Mouse (Mus musculus) kidney, adult 11 months (tissue): Measurements from ENCODE around the gene Plod1.
"Not testable (repeated sequence)": the region's sequence is repeated elsewhere in the genome, so short reads cannot be mapped to it uniquely, and the experiment has no call there.

ENCODE experiments used
- DNase-seq: peaks from one replicate; pipeline ENCODE4 v3.0.0; 2022

Plod1 gene

GRCm38 (mm10) chr4:147888237-147888636 lies 48.3 kb downstream of the Plod1 start:
- DNase-seq: no peak

- DNase-seq: no peak
Observed at GRCm38 (mm10) chr4:147887277-147887676, 49.3 kb downstream of the Plod1 start.

DNA sequence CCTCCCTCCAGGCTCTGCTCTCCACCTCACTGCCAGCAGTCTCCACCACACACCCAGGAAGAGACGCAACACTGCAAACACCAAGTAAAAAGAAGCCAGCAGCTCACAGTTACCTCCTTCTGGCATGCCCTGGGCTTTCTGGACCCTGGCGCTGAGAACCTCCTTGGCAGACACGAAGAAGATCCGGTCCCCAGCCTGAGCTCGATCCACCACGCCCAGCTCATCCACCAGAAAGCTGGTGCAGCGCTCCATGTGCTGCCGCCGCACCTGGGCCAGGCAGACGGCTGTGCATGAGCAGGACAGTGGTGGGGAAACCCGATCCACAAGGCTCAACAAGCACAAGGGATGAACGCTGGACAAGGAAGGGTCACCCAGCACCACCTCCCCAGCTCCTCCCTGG lies 50.4 kb downstream of the Plod1 start:
- no peak for DNase-seq

DNA sequence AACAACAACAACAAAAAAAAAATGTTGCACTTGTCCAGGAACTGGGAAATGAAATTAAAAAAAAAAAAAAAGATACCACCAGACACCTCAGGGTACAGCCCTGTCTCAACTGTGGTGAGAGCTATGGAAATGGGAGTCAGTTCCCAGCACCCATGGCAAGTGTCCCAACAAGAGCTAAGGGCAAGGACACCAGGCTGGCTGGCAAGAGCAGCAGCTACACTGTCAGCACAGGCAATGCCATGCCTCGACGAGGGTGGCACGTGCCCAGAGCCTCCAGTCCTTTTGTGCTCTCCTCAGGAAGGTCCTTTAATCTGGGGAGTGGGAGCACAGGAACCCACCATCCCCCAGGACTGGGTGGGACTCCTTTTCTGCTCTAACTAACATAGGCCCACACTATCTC lies 52.4 kb downstream of the Plod1 start:
- DNase-seq: no peak

DNA sequence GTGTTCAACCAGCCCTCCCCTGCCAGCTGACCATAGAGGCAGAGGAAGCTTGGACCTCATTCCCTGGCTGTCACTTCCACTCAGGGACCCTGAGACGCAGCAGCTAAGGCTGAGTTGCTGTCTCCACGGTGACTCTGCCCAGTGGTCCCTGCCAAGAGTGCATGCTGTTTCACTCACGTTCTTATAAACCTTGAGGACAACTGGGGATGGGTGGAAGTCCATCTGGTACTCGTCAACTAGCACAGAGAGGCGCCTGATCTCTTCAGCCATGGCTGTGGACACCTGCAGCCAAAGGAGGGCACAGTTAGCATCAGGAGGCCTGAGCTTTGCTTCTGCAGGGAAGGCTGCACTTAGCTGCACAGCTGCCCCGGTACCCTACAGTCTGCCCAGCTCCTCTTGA lies 53.5 kb downstream of the Plod1 start:
- DNase-seq: no peak

- no peak for DNase-seq
Observed at GRCm38 (mm10) chr4:147881792-147882191, 54.8 kb downstream of the Plod1 start.

DNA sequence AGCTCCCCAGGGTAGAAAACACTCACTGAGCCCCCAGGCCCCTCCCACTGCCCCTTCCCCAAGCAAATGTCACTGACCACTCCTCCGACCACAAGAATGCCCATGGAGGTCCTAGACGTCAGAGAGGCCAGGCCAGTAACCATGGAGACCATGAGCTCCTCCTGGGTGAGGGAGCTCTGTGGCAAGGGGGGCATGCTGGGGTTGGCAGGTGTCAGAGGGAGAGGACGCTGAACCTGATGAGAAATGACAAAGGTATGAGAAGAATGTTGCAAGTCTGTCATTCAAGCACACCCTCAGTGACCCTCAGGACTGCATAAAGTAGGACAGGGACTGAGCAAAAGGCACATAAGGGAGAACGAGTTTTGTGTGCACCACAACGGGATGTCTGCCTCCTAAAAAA lies 56.7 kb downstream of the Plod1 start:
- no peak for DNase-seq

GRCm38 (mm10) chr4:147879456-147879855 lies 57.1 kb downstream of the Plod1 start:
- no peak for DNase-seq

- no peak for DNase-seq
Observed at GRCm38 (mm10) chr4:147878537-147878936, 58.0 kb downstream of the Plod1 start.

- no peak for DNase-seq
Observed at GRCm38 (mm10) chr4:147875852-147876575, 60.6 kb downstream of the Plod1 start.

DNA sequence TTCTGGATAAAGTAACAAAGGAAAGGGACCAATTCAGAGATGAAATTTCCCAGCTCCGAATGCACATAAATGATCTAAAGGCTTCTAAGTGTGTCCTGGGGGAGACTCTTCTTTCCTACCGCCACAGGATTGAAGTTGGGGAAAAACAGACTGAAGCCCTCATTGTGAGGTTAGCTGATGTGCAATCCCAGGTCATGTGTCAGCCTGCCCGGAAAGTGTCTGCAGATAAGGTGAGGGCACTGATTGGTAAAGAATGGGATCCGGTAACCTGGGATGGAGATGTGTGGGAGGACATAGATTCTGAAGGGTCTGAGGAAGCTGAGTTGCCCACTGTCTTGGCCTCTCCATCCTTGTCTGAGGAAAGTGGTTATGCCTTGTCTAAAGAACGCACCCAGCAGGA lies 67.3 kb downstream of the Plod1 start:
- DNase-seq: no peak

DNA sequence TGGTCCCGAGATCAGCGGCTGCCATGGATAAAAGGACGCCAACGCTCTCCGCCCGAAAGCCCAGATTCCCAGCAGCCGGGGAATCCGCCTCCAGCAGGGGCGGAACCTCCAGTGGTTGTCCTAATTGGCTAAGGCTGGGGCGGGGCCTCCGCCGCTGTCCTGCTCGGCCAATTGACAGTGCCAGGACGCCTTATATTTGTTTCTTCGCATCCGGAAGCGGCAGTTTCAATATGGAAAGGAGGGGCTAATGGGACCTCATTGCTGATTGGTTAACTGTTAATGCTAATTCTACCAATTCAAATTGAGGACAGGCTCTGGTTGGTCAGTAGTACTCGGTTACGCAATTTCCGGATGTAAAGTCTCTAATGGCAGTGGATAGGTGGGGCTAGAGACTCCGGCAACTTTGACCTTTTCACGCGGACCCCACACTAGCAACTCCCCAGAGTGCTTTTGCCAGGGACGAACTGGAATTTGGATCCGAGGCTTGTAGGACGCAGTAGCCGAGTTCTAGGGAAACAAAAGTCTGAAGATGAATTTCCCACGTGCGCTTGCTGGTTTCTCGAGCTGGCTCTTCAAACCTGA lies 68.0 kb downstream of the Plod1 start, which contains the start of the genes Miip and Fv1:
Gene Miip, minus strand, starts transcription at position 367 of the 582 bp plus-strand sequence.
Gene Fv1, plus strand, starts transcription at position 530 of the 582 bp plus-strand sequence.
- DNase-seq: peak; percentile 99

GRCm38 (mm10) chr4:147867563-147868449 lies 68.8 kb downstream of the Plod1 start:
- DNase-seq: no peak

- not testable (repeated sequence) for DNase-seq
Observed at GRCm38 (mm10) chr4:147866793-147867192, 69.8 kb downstream of the Plod1 start.

- no peak for DNase-seq
Observed at GRCm38 (mm10) chr4:147866056-147866455, 70.5 kb downstream of the Plod1 start.

- DNase-seq: no peak
Observed at GRCm38 (mm10) chr4:147865651-147866050, 70.9 kb downstream of the Plod1 start.

DNA sequence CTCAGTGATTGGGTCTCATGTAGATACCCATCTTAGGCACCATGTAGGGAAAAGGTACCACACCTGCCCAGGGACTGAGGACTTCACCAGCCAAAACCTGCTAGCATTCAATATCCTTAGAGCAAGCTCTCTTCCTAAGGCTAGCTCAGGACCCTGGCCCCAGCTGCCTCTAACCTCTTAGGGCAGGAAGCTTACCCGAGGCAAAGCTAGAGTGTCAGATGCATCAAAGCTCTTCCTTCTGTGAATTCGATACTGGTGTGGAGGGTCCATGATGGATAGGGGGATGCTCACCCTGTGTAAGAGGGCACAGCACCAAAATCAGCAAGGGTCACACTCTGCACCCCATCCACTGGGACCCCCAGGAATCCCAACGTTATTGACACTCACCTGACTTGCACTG lies 74.5 kb downstream of the Plod1 start:
- DNase-seq: no peak
